Mouse (Mus musculus) G1E (cell line): ENCODE measurements around the gene Tnfsf10. TPM values are rescaled to one million over a fixed set of nuclear protein-coding genes. Genes with fewer than 3 reads are reported as not detected.

Source experiments
- ATAC-seq: 2 replicates; pipeline ENCODE4 v1.8.0; 2016; ENCODE audit warnings: mild to moderate bottlenecking; ENCODE audit not compliant: insufficient number of reproducible peaks, poor library complexity, low FRiP score, severe bottlenecking; ENCODE audit errors: extremely low read depth
- DNase-seq: peaks from one replicate; pipeline ENCODE4 v3.0.0; 2012; ENCODE audit warnings: low spot score
- H3K27me3 ChIP-seq: 2 replicates; pipeline ENCODE4 v1.6.1; 2012; ENCODE audit warnings: mild to moderate bottlenecking, low read length, inconsistent platforms; ENCODE audit not compliant: insufficient read depth
- H3K36me3 ChIP-seq: replicated peaks from 2 replicates; pipeline ENCODE3; 2012; ENCODE audit warnings: mild to moderate bottlenecking, inconsistent platforms
- H3K4me1 ChIP-seq: 2 replicates; pipeline ENCODE4 v1.6.1; 2012; ENCODE audit warnings: low read depth, low read length, inconsistent platforms, mixed read lengths; ENCODE audit not compliant: insufficient read depth
- H3K4me3 ChIP-seq: 2 replicates; pipeline ENCODE4 v1.5.1; 2012; ENCODE audit warnings: low read depth, mild to moderate bottlenecking, inconsistent platforms, low read length, moderate library complexity, mixed read lengths
- H3K9me3 ChIP-seq: replicated peaks from 2 replicates; pipeline ENCODE4 v1.6.1; 2012; ENCODE audit warnings: inconsistent platforms
- CTCF ChIP-seq: IDR thresholded peaks from 2 replicates; pipeline ENCODE4 v1.5.1; 2012; ENCODE audit warnings: low read depth, low read length, inconsistent platforms, mixed read lengths
- GATA1 ChIP-seq: IDR thresholded peaks from 2 replicates; pipeline ENCODE4 v1.6.1; 2012; ENCODE audit warnings: borderline replicate concordance, low read length, inconsistent platforms, mixed read lengths
- GATA2 ChIP-seq: IDR thresholded peaks from 2 replicates; pipeline ENCODE4 v1.6.1; 2012; ENCODE audit warnings: low read depth, low read length, inconsistent platforms, borderline replicate concordance
- POLR2AphosphoS5 ChIP-seq: IDR thresholded peaks from 2 replicates; pipeline ENCODE4 v1.6.1; 2012; ENCODE audit warnings: low read depth, low read length, inconsistent platforms; ENCODE audit not compliant: insufficient replicate concordance
- TAL1 ChIP-seq: conservative IDR thresholded peaks from 2 replicates; pipeline ENCODE4 v1.6.1; 2012; ENCODE audit warnings: low read depth, low read length, inconsistent platforms, mixed read lengths
- polyA plus RNA-seq: library from polyadenylated mRNA; stranded (reverse); fragments of >175 nt; gene quantifications from 2 replicates; pipeline ENCODE4 v1.2.3, GENCODE M21; 2012
- total RNA-seq, 2 experiments: library from RNA; stranded (forward) in 1 of 2; stranded (reverse) in 1 of 2; fragments of 200-1000 nt in 1 of 2; fragments of >200 nt in 1 of 2; fragmentation: Nextera tagmentation in 1 of 2; gene quantifications; 2 replicates each; pipeline ENCODE4 v1.2.3; 2014 to 2017

Tnfsf10 gene
- total and polyA plus RNA-seq, 3 experiments = 0.14 to 5.3 (median 2.6) TPM

GRCm38 (mm10) chr3:27280280-27280749 is 36.5 kb upstream of the Tnfsf10 start:
- H3K4me3 ChIP-seq = peak overlapping the region; percentile 48; the same call in 1 of the 2 replicates
- TF ChIP-seq GATA1 = no peak
- no peak for TF ChIP-seq POLR2AphosphoS5
- TF ChIP-seq CTCF = no peak
- TF ChIP-seq GATA2 = no peak
- no peak for TF ChIP-seq TAL1
- ATAC-seq (no peak), DNase-seq (no peak)
- H3K4me1 ChIP-seq = peaks cover 76% of the 10 kb centered on the region
- H3K36me3 ChIP-seq = no peaks in the 10 kb centered on the region
- H3K27me3 ChIP-seq = no peaks in the 10 kb centered on the region
- H3K9me3 ChIP-seq = no peaks in the 10 kb centered on the region

GRCm38 (mm10) chr3:27283071-27283713 is 33.6 kb upstream of the Tnfsf10 start:
- H3K27me3 ChIP-seq = no peaks in the 10 kb centered on the region
- H3K4me3 ChIP-seq = peak overlapping the region; percentile 65; the same call in 1 of the 2 replicates
- H3K4me1 ChIP-seq = peaks cover 88% of the 10 kb centered on the region
- TF ChIP-seq POLR2AphosphoS5 (no peak), TAL1 (peak; percentile 76), GATA2 (no peak), GATA1 (no peak), CTCF (no peak)
- no peaks in the 10 kb centered on the region for H3K9me3 ChIP-seq
- ATAC-seq (peak; percentile 83), DNase-seq (peak; percentile 65)
- H3K36me3 ChIP-seq = no peaks in the 10 kb centered on the region

GRCm38 (mm10) chr3:27283796-27284195 is 33.0 kb upstream of the Tnfsf10 start:
- peaks cover 89% of the 10 kb centered on the region for H3K4me1 ChIP-seq
- TF ChIP-seq GATA1 (no peak), TAL1 (no peak)
- H3K36me3 ChIP-seq = no peaks in the 10 kb centered on the region
- no peaks in the 10 kb centered on the region for H3K9me3 ChIP-seq
- ATAC-seq (no peak), DNase-seq (no peak)
- H3K27me3 ChIP-seq = no peaks in the 10 kb centered on the region
- H3K4me3 ChIP-seq = peak overlapping the region; percentile 65; the same call in 1 of the 2 replicates

- H3K9me3 ChIP-seq = no peaks in the 10 kb centered on the region
- H3K36me3 ChIP-seq = no peaks in the 10 kb centered on the region
- DNase-seq (no peak), ATAC-seq (no peak)
- no peaks in the 10 kb centered on the region for H3K27me3 ChIP-seq
- no peak overlapping the region for H3K4me3 ChIP-seq
- 0 out of 2 replicates have a peak, but pooled peaks have one; percentile 10 for TF ChIP-seq CTCF
- no peak for TF ChIP-seq GATA1
- no peak for TF ChIP-seq GATA2
- peaks cover 89% of the 10 kb centered on the region for H3K4me1 ChIP-seq
Observed at GRCm38 (mm10) chr3:27284227-27284626, 32.6 kb upstream of the Tnfsf10 start.

- Histone ChIP-seq H3K9me3 (no peaks in the 10 kb centered on the region), H3K27me3 (no peaks in the 10 kb centered on the region), H3K4me1 (peaks cover 88% of the 10 kb centered on the region), H3K4me3 (peak overlapping the region; percentile 37; the same call in 1 of the 2 replicates), H3K36me3 (no peaks in the 10 kb centered on the region)
- peak; percentile 9; the same call in 1 of the 2 replicates for ATAC-seq
- no peak for DNase-seq
- TF ChIP-seq GATA1 (no peak), POLR2AphosphoS5 (no peak), GATA2 (no peak), CTCF (no peak), TAL1 (no peak)
Observed at GRCm38 (mm10) chr3:27285072-27285471, 31.8 kb upstream of the Tnfsf10 start.

GRCm38 (mm10) chr3:27288301-27288700 is 28.5 kb upstream of the Tnfsf10 start:
- no peak for ATAC-seq

More at GRCm38 (mm10) chr3:27288301-27288700, 28.5 kb upstream of the Tnfsf10 start:
- DNase-seq = no peak
- no peaks in the 10 kb centered on the region for H3K36me3 ChIP-seq
- no peaks in the 10 kb centered on the region for H3K27me3 ChIP-seq
- H3K4me3 ChIP-seq = no peak overlapping the region
- no peaks in the 10 kb centered on the region for H3K9me3 ChIP-seq
- TF ChIP-seq GATA2 (no peak), TAL1 (no peak), GATA1 (no peak), POLR2AphosphoS5 (no peak), CTCF (no peak)
- H3K4me1 ChIP-seq = peaks cover 74% of the 10 kb centered on the region
